Mouse (Mus musculus) embryonic facial prominence, embryonic 11.5 days (tissue): ENCODE measurements around the gene Spag6. TPM values are rescaled to one million over a fixed set of nuclear protein-coding genes. Genes with fewer than 3 reads are reported as not detected.

Source experiments
- ATAC-seq: fragments of 200-750 bp; cut with Nextera tagmentation; replicated peaks from 2 replicates; pipeline ENCODE4 v1.8.0; 2017; ENCODE audit warnings: low read depth; ENCODE audit not compliant: insufficient number of reproducible peaks, low FRiP score, low TSS enrichment
- DNase-seq: peaks from one replicate; pipeline ENCODE4 v3.0.0-alpha.2; 2015; ENCODE audit warnings: low spot score
- H3K27ac ChIP-seq: fragments of 300-500 bp; sonication (generic); replicated peaks from 2 replicates; pipeline ENCODE4 v1.5.1; 2014; ENCODE audit warnings: mild to moderate bottlenecking, low read depth, low read length, control low read depth
- H3K27me3 ChIP-seq: fragments of 300-500 bp; sonication (generic); 2 replicates; pipeline ENCODE4 v1.6.1; 2014; ENCODE audit warnings: mild to moderate bottlenecking, low read length, moderate library complexity, mixed read lengths; ENCODE audit not compliant: control insufficient read depth, insufficient read depth
- H3K36me3 ChIP-seq: fragments of 300-500 bp; sonication (generic); replicated peaks from 2 replicates; pipeline ENCODE4 v1.6.1; 2014; ENCODE audit warnings: low read depth, mild to moderate bottlenecking, low read length, moderate library complexity, mixed read lengths; ENCODE audit not compliant: control insufficient read depth, insufficient read depth
- H3K4me1 ChIP-seq: fragments of 300-500 bp; sonication (generic); 2 replicates; pipeline ENCODE4 v1.6.1; 2014; ENCODE audit warnings: low read length, mixed read lengths; ENCODE audit not compliant: control insufficient read depth, insufficient read depth
- H3K4me2 ChIP-seq: fragments of 300-500 bp; sonication (generic); 2 replicates; pipeline ENCODE4 v1.6.1; 2014; ENCODE audit warnings: low read depth, mild to moderate bottlenecking, control low read depth, low read length, moderate library complexity
- H3K4me3 ChIP-seq: fragments of 300-500 bp; sonication (generic); 2 replicates; pipeline ENCODE4 v1.5.1; 2014; ENCODE audit warnings: low read depth, low read length, control low read depth
- H3K9ac ChIP-seq: fragments of 300-500 bp; sonication (generic); replicated peaks from 2 replicates; pipeline ENCODE4 v1.6.1; 2014; ENCODE audit warnings: mild to moderate bottlenecking, control low read depth, low read length
- H3K9me3 ChIP-seq: fragments of 300-500 bp; sonication (generic); replicated peaks from 2 replicates; pipeline ENCODE4 v1.6.1; 2016; ENCODE audit warnings: mild to moderate bottlenecking, low read length, inconsistent platforms, mixed read lengths; ENCODE audit not compliant: control insufficient read depth
- WGBS: fragments of 180-500 bp; shearing (Covaris S2); extraction: QIAGEN DNeasy Blood & Tissue Kit; methylation state at CpG from one replicate; pipeline ENCODE4 v1.1.7; 2014; 5-methylcytosine and 5-hydroxymethylcytosine counted together
- polyA plus RNA-seq: library from polyadenylated mRNA; unstranded; fragments of >200 nt; fragmentation: Nextera tagmentation; extraction: Ambion mirVana; gene quantifications from 2 replicates; pipeline ENCODE4 v1.2.1, GENCODE M21; 2014

The Spag6 gene
- polyA plus RNA-seq, 1 experiment from 2014 or later = 0.38 TPM

- Histone ChIP-seq H3K27me3 (no peaks in the 10 kb centered on the region), H3K4me3 (no peak overlapping the region), H3K9me3 (no peaks in the 10 kb centered on the region), H3K9ac (no peak overlapping the region), H3K4me2 (no peak overlapping the region), H3K4me1 (no peaks in the 10 kb centered on the region), H3K27ac (no peak overlapping the region), H3K36me3 (no peaks in the 10 kb centered on the region)
- no peak for DNase-seq
- no peak for ATAC-seq
- WGBS = 51% methylated on average over 3 of the region's 3 CpGs
Measured at GRCm38 (mm10) chr2:18779830-18780229, 86.0 kb downstream of the Spag6 start.

- no peak for DNase-seq
- Histone ChIP-seq H3K27ac (no peak overlapping the region), H3K4me3 (no peak overlapping the region), H3K9ac (no peak overlapping the region), H3K9me3 (no peaks in the 10 kb centered on the region), H3K4me1 (no peaks in the 10 kb centered on the region), H3K4me2 (no peak overlapping the region), H3K27me3 (no peaks in the 10 kb centered on the region), H3K36me3 (no peaks in the 10 kb centered on the region)
- ATAC-seq = no peak
- WGBS = 80% methylated on average over 7 of the region's 7 CpGs
Measured at GRCm38 (mm10) chr2:18781296-18781695, 87.5 kb downstream of the Spag6 start.

- H3K27me3 ChIP-seq = no peaks in the 10 kb centered on the region
- H3K4me3 ChIP-seq = no peak overlapping the region
- H3K9me3 ChIP-seq = no peaks in the 10 kb centered on the region
- no peak overlapping the region for H3K9ac ChIP-seq
- H3K36me3 ChIP-seq = no peaks in the 10 kb centered on the region
- ATAC-seq = no peak
- WGBS = 68% methylated on average over 4 of the region's 4 CpGs
- H3K4me1 ChIP-seq = no peaks in the 10 kb centered on the region
- no peak overlapping the region for H3K27ac ChIP-seq
- H3K4me2 ChIP-seq = no peak overlapping the region
- DNase-seq = no peak
Measured at GRCm38 (mm10) chr2:18794261-18794660, 100.4 kb downstream of the Spag6 start.

- ATAC-seq (no peak), DNase-seq (no peak)
- Histone ChIP-seq H3K9me3 (no peaks in the 10 kb centered on the region), H3K36me3 (no peaks in the 10 kb centered on the region), H3K27ac (no peak overlapping the region), H3K27me3 (peaks cover 16% of the 10 kb centered on the region), H3K9ac (no peak overlapping the region), H3K4me1 (no peaks in the 10 kb centered on the region; the same call in 1 of the 2 replicates), H3K4me3 (no peak overlapping the region), H3K4me2 (no peak overlapping the region)
- 51% methylated on average over 8 of the region's 8 CpGs for WGBS
Measured at GRCm38 (mm10) chr2:18797776-18798175, 103.9 kb downstream of the Spag6 start.

GRCm38 (mm10) chr2:18799265-18799965 lies 105.6 kb downstream of the Spag6 start:
- ATAC-seq (no peak), DNase-seq (no peak)
- no peaks in the 10 kb centered on the region; the same call in 1 of the 2 replicates for H3K4me1 ChIP-seq
- no peak overlapping the region for H3K27ac ChIP-seq
- H3K4me3 ChIP-seq = peak overlapping the region; percentile 36
- 13% methylated on average over 17 of the region's 17 CpGs for WGBS
- H3K27me3 ChIP-seq = peaks cover 19% of the 10 kb centered on the region
- no peaks in the 10 kb centered on the region for H3K9me3 ChIP-seq
- H3K4me2 ChIP-seq = peak overlapping the region; percentile 86
- H3K9ac ChIP-seq = peak overlapping the region; percentile 29
- no peaks in the 10 kb centered on the region for H3K36me3 ChIP-seq

Other genes starting within 250 kb of the Spag6 start
- 182 and 184 TPM in 2 replicates for gene Commd3, start 21.6 kb upstream of the Spag6 start, polyA plus RNA-seq
- gene Bmi1, start 17.0 kb upstream of the Spag6 start, polyA plus RNA-seq = 43.8 and 49.9 TPM in 2 replicates